20 mouse cellular contexts compared by ENCODE assay signal in the genomic region with DNA sequence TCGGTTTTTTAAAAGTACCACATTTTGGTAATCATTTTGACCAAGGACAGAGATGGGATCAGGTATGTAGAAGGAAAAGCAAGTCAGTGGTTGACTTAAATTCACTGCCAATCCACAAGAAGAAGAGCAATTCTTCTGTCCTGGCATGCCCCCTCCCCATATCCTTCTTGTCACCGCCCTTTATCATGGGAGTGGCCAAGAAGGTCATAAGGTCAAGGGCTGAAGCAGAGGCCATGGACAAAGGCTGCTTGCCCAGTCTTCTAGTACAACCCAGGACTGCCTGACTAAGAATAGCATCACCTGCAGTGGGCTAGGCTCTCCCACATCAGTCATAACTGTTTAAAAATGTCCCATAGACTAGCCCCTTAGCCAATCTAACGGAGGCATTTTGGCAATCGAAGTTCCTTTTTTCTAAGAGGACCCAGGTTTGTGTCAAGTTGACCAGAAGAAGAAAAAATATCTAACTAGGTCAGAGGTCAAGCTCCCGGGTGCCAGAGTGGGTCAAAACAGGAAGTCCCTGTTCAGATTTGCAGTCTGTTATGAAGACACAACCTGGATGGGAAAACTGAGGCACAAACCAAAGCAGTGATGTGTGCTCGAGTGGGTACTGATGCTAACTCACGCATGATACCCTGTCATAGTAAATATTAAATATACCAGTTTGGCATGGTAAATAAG. TPM values are rescaled to one million over a fixed set of nuclear protein-coding genes. Genes with fewer than 3 reads are reported as not detected.
DNase-seq lines count a peak whose midpoint lies in the region; ATAC-seq and TF ChIP-seq lines count a peak whose summit lies in the region.
"Had no signal": no experiment of that assay in that cellular context is flagged by ENCODE, and none has a peak within 500 bp of the region (broad histone marks: within the 10 kb centered on the region; RNA-seq: fewer than 3 reads in every experiment).

No protein-coding gene starts in this region.

- H3K4me3 ChIP-seq in liver, postnatal 0 days (ENCODE audit: low read depth, low read length): no peak overlapping the region
- H3K4me3 ChIP-seq in liver, embryonic 11.5 days (ENCODE audit: low read depth, low read length): no peak overlapping the region
- H3K4me3 ChIP-seq: embryonic facial prominence, embryonic 13.5 days; forebrain, embryonic 13.5 days; heart, embryonic 13.5 days; hindbrain, embryonic 12.5 days had no signal

- no peaks in the 10 kb centered on the region for H3K27me3 ChIP-seq in liver, postnatal 0 days (ENCODE audit: insufficient read depth, low read length)
- no peaks in the 10 kb centered on the region for H3K27me3 ChIP-seq in liver, embryonic 11.5 days (replicated peaks; ENCODE audit: control insufficient read depth, insufficient read depth, low read length)
- H3K27me3 ChIP-seq: CH12.LX; embryonic facial prominence, embryonic 13.5 days; forebrain, embryonic 13.5 days; heart, embryonic 13.5 days; hindbrain, embryonic 12.5 days had no signal

- no peak for ATAC-seq in liver, postnatal 0 days
- no peak for ATAC-seq in liver, embryonic 11.5 days (replicated peaks; ENCODE audit: low FRiP score)
- ATAC-seq in granulocyte monocyte progenitor cell, adult 5-6 weeks (replicated peaks; ENCODE audit: poor library complexity, severe bottlenecking): peak; percentile 31
- ATAC-seq in erythroblast, adult 5-6 weeks (replicated peaks; ENCODE audit: low FRiP score, poor library complexity, severe bottlenecking): no peak
- ATAC-seq: forebrain, embryonic 13.5 days; forebrain, postnatal 0 days; hindbrain, embryonic 16.5 days had no signal

- H3K27ac ChIP-seq in liver, postnatal 0 days (ENCODE audit: low read depth): peak overlapping the region; percentile 79
- H3K27ac ChIP-seq in liver, embryonic 11.5 days (ENCODE audit: low read depth, low read length): no peak overlapping the region
- H3K27ac ChIP-seq: embryonic facial prominence, embryonic 13.5 days; forebrain, embryonic 13.5 days; heart, embryonic 13.5 days; hindbrain, embryonic 12.5 days had no signal

- TF ChIP-seq EP300 in liver, postnatal 0 days (IDR thresholded peaks at IDR 0.05; ENCODE audit: low read depth): no peak

- intact Hi-C loops in heart, postnatal 14 days (cut with DNase I): loop anchor here (10.0 kb wide), 2 partner anchors 591 to 831 kb away; a partner anchor contains a TSS

- no peaks in the 10 kb centered on the region for H3K9me3 ChIP-seq in liver, postnatal 0 days (ENCODE audit: low read length)
- H3K9me3 ChIP-seq in liver, embryonic 11.5 days (ENCODE audit: control insufficient read depth, low read length): no peaks in the 10 kb centered on the region
- H3K9me3 ChIP-seq: embryonic facial prominence, embryonic 13.5 days; forebrain, embryonic 13.5 days; heart, embryonic 13.5 days had no signal

- H3K4me1 ChIP-seq in liver, postnatal 0 days (ENCODE audit: insufficient read depth): peaks cover 16% of the 10 kb centered on the region
- no peaks in the 10 kb centered on the region for H3K4me1 ChIP-seq in liver, embryonic 11.5 days (replicated peaks; ENCODE audit: control insufficient read depth, insufficient read depth, low read length)

- no peak overlapping the region for H3K4me2 ChIP-seq in liver, postnatal 0 days (ENCODE audit: low read depth, low read length)
- no peak overlapping the region for H3K4me2 ChIP-seq in liver, embryonic 11.5 days
- H3K4me2 ChIP-seq: embryonic facial prominence, embryonic 13.5 days; forebrain, embryonic 13.5 days; heart, embryonic 13.5 days; hindbrain, embryonic 12.5 days had no signal

- DNase-seq in heart, adult 11 months: peak; percentile 55
- no peak for DNase-seq in heart, postnatal 14 days
- no peak for DNase-seq in liver, postnatal 0 days
- no peak for DNase-seq in liver, embryonic 11.5 days (ENCODE audit: low spot score)
- DNase-seq in lung, adult 18-20 months: no peak
- DNase-seq: adrenal gland, postnatal 10 days; cerebellum, adult 11 months; cerebellum, adult 8-10 months; cerebellum, postnatal 14 days; forebrain, postnatal 0 days; gastrocnemius, postnatal 14 days; heart, postnatal 4 days had no signal

- WGBS in liver, postnatal 0 days (ENCODE audit: insufficient replicate concordance): 51% methylated on average over 7 of the region's 7 CpGs
- 60% methylated on average over 7 of the region's 7 CpGs for WGBS in liver, embryonic 11.5 days

- H3K9ac ChIP-seq in liver, postnatal 0 days (replicated peaks): no peak overlapping the region
- H3K9ac ChIP-seq in liver, embryonic 11.5 days (ENCODE audit: low read depth, low read length): no peak overlapping the region
- H3K9ac ChIP-seq: embryonic facial prominence, embryonic 13.5 days; forebrain, postnatal 0 days; heart, embryonic 13.5 days; hindbrain, embryonic 12.5 days had no signal

- peaks cover 9% of the 10 kb centered on the region; the same call in 1 of the 2 replicates for H3K36me3 ChIP-seq in liver, postnatal 0 days (replicated peaks; ENCODE audit: insufficient read depth, low read length)
- no peaks in the 10 kb centered on the region for H3K36me3 ChIP-seq in liver, embryonic 11.5 days (ENCODE audit: control insufficient read depth, insufficient read depth, low read length)

- TF ChIP-seq CTCF in liver, postnatal 0 days (IDR thresholded peaks at IDR 0.05; ENCODE audit: low read depth): no peak

RNA-seq across cellular contexts. Expression of a gene that starts 6.5 kb away (rescaled TPM):
- total RNA-seq in heart, postnatal 14 days (2021): 10 to 100 TPM; 34.0 to 34.7 TPM
- polyA plus RNA-seq in liver, postnatal 0 days (2015; fragmentation: Nextera tagmentation; extraction: Ambion mirVana): 95.6 and 107 TPM in 2 replicates
- 32.8 and 35.3 TPM in 2 replicates for polyA plus RNA-seq in liver, embryonic 11.5 days (2014; fragmentation: Nextera tagmentation; extraction: Ambion mirVana)
- 88.3 and 115 TPM in 2 replicates for total RNA-seq in granulocyte monocyte progenitor cell, adult 5-6 weeks (2014; fragmentation: Nextera tagmentation)
- total RNA-seq in granulocyte monocyte progenitor cell, adult 5-6 weeks (2017): 39.5 and 45.5 TPM in 2 replicates
- total RNA-seq in erythroblast, adult 5-6 weeks (2015; ENCODE audit: low replicate concordance): 4.8 and 9.4 TPM in 2 replicates
- 0.94 and 7.2 TPM in 2 replicates for total RNA-seq in erythroblast, adult 5-6 weeks (2017; ENCODE audit: low replicate concordance)

RNA-seq across cellular contexts. Expression of a gene that starts 34.0 kb away (rescaled TPM):
- 10 to 100 TPM; 53.6 to 68.2 TPM for total RNA-seq in heart, postnatal 14 days (2021)
- 64.7 and 78.8 TPM in 2 replicates for polyA plus RNA-seq in liver, postnatal 0 days (2015; fragmentation: Nextera tagmentation; extraction: Ambion mirVana)
- polyA plus RNA-seq in liver, embryonic 11.5 days (2014; fragmentation: Nextera tagmentation; extraction: Ambion mirVana): 81.0 and 87.9 TPM in 2 replicates
- total RNA-seq in granulocyte monocyte progenitor cell, adult 5-6 weeks (2014; fragmentation: Nextera tagmentation): 2.3 and 3.4 TPM in 2 replicates
- total RNA-seq in granulocyte monocyte progenitor cell, adult 5-6 weeks (2017): 7.0 and 8.5 TPM in 2 replicates
- 6.0 and 7.7 TPM in 2 replicates for total RNA-seq in erythroblast, adult 5-6 weeks (2015; ENCODE audit: low replicate concordance)
- total RNA-seq in erythroblast, adult 5-6 weeks (2017; ENCODE audit: low replicate concordance): 8.9 and 9.5 TPM in 2 replicates

RNA-seq across cellular contexts. Expression of a gene that starts 41.3 kb away (rescaled TPM):
- total RNA-seq in heart, postnatal 14 days (2021): 100 to 1,000 TPM in 1 of 2 experiments, 10 to 100 TPM in 1; 97.9 to 100 TPM
- 26.0 and 28.3 TPM in 2 replicates for polyA plus RNA-seq in liver, postnatal 0 days (2015; fragmentation: Nextera tagmentation; extraction: Ambion mirVana)
- 23.6 and 24.1 TPM in 2 replicates for polyA plus RNA-seq in liver, embryonic 11.5 days (2014; fragmentation: Nextera tagmentation; extraction: Ambion mirVana)
- 6.7 and 24.5 TPM in 2 replicates for total RNA-seq in granulocyte monocyte progenitor cell, adult 5-6 weeks (2014; fragmentation: Nextera tagmentation)
- total RNA-seq in granulocyte monocyte progenitor cell, adult 5-6 weeks (2017): 8.6 and 8.7 TPM in 2 replicates
- 12.9 and 23.2 TPM in 2 replicates for total RNA-seq in erythroblast, adult 5-6 weeks (2015; ENCODE audit: low replicate concordance)
- total RNA-seq in erythroblast, adult 5-6 weeks (2017; ENCODE audit: low replicate concordance): 19.1 and 20.9 TPM in 2 replicates

RNA-seq across cellular contexts. Expression of a gene that starts 41.7 kb away (rescaled TPM):
- 10 to 100 TPM; 10.8 to 11.9 TPM for total RNA-seq in heart, postnatal 14 days (2021)
- 10.4 and 11.3 TPM in 2 replicates for polyA plus RNA-seq in liver, postnatal 0 days (2015; fragmentation: Nextera tagmentation; extraction: Ambion mirVana)
- polyA plus RNA-seq in liver, embryonic 11.5 days (2014; fragmentation: Nextera tagmentation; extraction: Ambion mirVana): 18.6 and 23.4 TPM in 2 replicates
- total RNA-seq in granulocyte monocyte progenitor cell, adult 5-6 weeks (2014; fragmentation: Nextera tagmentation): 37.3 and 42.8 TPM in 2 replicates
- 52.7 and 67.2 TPM in 2 replicates for total RNA-seq in granulocyte monocyte progenitor cell, adult 5-6 weeks (2017)
- total RNA-seq in erythroblast, adult 5-6 weeks (2015; ENCODE audit: low replicate concordance): 5.6 and 16.7 TPM in 2 replicates
- 7.0 and 14.8 TPM in 2 replicates for total RNA-seq in erythroblast, adult 5-6 weeks (2017; ENCODE audit: low replicate concordance)

Comparison
In these comparisons a context has a peak if more than half of its experiments do, and no peak if none do; other contexts are left out.
1. RNA of a gene that starts 34.0 kb away (total RNA-seq): 53.6 to 68.2 TPM in heart, postnatal 14 days; 6.0 to 9.5 TPM in erythroblast, adult 5-6 weeks and 2.3 to 8.5 TPM in granulocyte monocyte progenitor cell, adult 5-6 weeks; every median in the first group is over 4 times any median in the second.